Mouse (Mus musculus): Measurements from ENCODE around the gene Scube1. TPM values are rescaled to one million over a fixed set of nuclear protein-coding genes. Genes with fewer than 3 reads are reported as not detected.
A peak's percentile ranks its signal among the peaks of the same experiment; 100 is the strongest.

Scube1 gene
- polyA plus RNA-seq, 1 experiment from 2014 or later, result 11.0 TPM

DNA sequence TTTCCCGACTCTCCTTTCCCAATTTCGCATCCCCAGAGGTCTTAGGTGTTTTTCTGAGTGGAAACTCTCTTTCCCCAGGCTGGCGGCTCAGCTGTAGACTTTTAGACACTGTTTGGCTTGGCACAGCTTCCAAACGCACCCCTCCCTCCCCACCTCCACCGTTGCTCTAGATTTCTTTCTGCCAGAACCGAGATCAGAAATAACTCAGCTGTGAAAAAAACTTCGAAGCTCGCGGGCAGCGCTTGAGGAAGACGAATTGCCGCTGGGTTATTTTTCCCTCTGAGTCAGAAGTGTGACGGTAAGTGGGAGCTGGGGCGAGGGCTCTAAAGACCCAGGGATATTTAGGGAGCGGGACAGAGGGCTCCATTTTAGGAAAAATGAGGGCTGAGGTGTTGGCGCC is 21.5 kb upstream of the Scube1 start:
- 31% methylated on average over 16 of the region's 16 CpGs for WGBS
- no peak for ATAC-seq (ENCODE audit: extremely low read depth, insufficient number of reproducible peaks, low FRiP score, low TSS enrichment)

DNA sequence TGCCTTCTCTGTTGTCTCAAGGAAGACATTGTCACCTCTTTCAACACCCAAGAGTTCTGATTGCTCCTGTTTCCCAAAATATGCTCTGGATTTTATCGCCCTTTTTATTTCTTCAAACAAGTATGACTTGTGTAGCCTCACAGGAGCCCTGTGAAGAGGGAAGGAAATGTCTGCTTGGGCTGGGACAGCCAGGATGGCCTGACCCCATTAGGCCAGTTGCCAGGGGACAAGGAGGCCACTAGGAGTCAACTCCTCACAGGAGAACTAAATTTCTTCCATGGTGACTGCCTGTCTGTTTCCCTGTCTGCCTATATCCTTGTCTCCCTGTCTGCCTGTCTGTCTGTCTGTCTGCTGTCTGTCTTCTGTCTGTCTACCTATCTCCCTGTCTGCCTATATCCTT is 17.2 kb upstream of the Scube1 start:
- Histone ChIP-seq H3K4me1 (peaks cover 33% of the 10 kb centered on the region), H3K4me2 (no peak overlapping the region), H3K27me3 (replicated peaks) (peaks cover 3% of the 10 kb centered on the region; the same call in 1 of the 2 replicates), H3K4me3 (no peak overlapping the region), H3K9ac (no peak overlapping the region), H3K9me3 (no peaks in the 10 kb centered on the region), H3K36me3 (no peaks in the 10 kb centered on the region), H3K27ac (replicated peaks) (no peak overlapping the region)
- no peak for ATAC-seq (ENCODE audit: extremely low read depth, insufficient number of reproducible peaks, low FRiP score, low TSS enrichment)
- 70% methylated on average over 1 of the region's 1 CpGs for WGBS

More for the DNA sequence above, 21.5 kb upstream of the Scube1 start:
- peak overlapping the region; percentile 58 for H3K27ac ChIP-seq (replicated peaks)
- H3K27me3 ChIP-seq (replicated peaks), result peaks cover 13% of the 10 kb centered on the region
- no peak overlapping the region for H3K4me3 ChIP-seq
- no peaks in the 10 kb centered on the region for H3K36me3 ChIP-seq
- H3K9ac ChIP-seq, result no peak overlapping the region
- 0 out of 2 replicates have a peak overlapping the region, but pooled peaks have one; percentile 0 for H3K4me2 ChIP-seq
- H3K9me3 ChIP-seq, result no peaks in the 10 kb centered on the region
- peaks cover 22% of the 10 kb centered on the region for H3K4me1 ChIP-seq

DNA sequence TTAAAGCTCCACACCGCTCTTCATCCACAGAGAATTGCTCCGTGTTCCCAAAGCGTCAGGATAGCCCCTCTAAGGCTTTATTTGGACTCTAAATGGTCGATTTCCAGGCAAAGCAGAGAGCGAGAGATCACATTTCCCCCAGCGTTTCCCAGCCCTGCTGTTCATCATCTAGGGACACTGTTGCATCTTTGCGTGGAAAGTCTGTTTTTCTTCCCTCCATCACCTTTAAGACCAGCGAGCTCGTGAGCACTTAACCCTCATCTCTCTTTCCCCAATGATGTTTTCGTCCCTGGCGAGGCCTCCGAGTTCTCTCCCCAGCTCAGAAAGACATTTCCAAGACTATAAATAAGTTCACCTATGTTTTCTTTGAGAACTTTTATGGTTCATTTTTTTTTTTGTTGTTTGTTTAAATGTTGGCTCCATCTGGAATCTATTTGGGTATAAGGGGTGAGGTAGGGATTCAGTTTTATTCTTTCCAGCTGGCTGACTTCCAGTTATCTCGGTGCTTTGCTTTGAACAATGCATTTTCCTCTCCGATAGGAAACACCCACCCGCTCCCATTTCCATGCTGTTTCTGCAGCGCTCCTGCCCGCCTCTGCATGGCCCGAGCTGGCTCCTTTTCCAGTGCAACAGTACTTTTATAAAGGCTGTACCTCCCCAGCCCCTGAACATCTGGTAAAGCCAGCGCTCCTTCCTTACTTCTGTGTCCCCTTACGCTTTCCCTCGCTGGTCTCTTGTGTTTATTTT is 16.0 kb upstream of the Scube1 start:
- Histone ChIP-seq H3K9ac (peak overlapping the region; percentile 15; the same call in 1 of the 2 replicates), H3K4me1 (peaks cover 33% of the 10 kb centered on the region), H3K36me3 (no peaks in the 10 kb centered on the region), H3K27me3 (replicated peaks) (no peaks in the 10 kb centered on the region), H3K27ac (replicated peaks) (peak overlapping the region; percentile 58; the same call in 1 of the 2 replicates), H3K4me3 (no peak overlapping the region), H3K4me2 (peak overlapping the region; percentile 16; the same call in 1 of the 2 replicates), H3K9me3 (no peaks in the 10 kb centered on the region)
- 30% methylated on average over 21 of the region's 21 CpGs for whole genome bisulfite sequencing
- no peak for ATAC-seq (ENCODE audit: extremely low read depth, insufficient number of reproducible peaks, low FRiP score, low TSS enrichment)

DNA sequence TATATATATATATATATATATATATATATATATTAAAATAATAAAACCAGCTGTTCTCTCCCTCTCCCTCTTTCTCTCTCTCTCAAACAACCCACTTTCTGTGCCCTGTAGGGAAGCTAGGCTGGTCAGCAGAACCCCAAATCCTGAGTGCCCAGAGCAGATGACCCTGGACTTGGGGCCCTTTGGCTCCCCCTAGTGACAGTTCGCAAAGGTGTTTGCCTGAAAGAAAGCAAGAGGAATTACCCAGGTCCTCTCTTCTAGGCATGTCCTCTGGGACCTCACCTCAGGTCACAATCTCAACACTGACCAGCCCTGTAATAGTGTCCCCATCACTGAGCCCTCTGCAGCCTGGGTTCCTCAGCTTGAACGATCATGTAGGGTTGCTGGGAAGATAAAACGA is 2.8 kb upstream of the Scube1 start:
- no peaks in the 10 kb centered on the region for H3K36me3 ChIP-seq
- 23% methylated on average over 3 of the region's 3 CpGs for WGBS
- H3K4me2 ChIP-seq, result no peak overlapping the region
- H3K9ac ChIP-seq, result no peak overlapping the region
- peaks cover 72% of the 10 kb centered on the region for H3K27me3 ChIP-seq (replicated peaks)
- no peak for ATAC-seq (ENCODE audit: extremely low read depth, insufficient number of reproducible peaks, low FRiP score, low TSS enrichment)
- H3K27ac ChIP-seq (replicated peaks), result no peak overlapping the region
- H3K4me1 ChIP-seq, result peaks cover 28% of the 10 kb centered on the region
- no peak overlapping the region for H3K4me3 ChIP-seq
- H3K9me3 ChIP-seq, result no peaks in the 10 kb centered on the region

DNA sequence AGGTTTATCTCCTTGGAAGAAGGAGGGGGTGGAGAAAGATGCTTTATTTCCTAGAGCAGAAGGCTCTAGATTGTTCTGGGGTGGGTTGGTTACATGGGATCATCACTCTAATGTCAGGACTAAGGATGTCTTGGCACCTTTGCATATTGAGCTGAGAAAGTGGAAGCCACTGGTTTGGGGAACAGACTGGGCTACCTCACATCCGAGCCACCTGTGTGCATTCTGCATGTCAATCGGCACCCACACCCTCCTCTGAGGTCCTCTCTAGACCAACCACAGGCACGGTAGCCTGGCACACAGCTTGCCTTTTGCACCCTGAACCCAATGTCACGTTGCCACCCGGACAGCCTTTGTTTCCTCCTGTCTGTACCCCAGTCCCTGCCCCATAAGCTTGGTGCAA is 1.9 kb upstream of the Scube1 start:
- ATAC-seq (ENCODE audit: extremely low read depth, insufficient number of reproducible peaks, low FRiP score, low TSS enrichment), result no peak
- H3K4me1 ChIP-seq, result peaks cover 26% of the 10 kb centered on the region
- 0 out of 2 replicates have a peak, but pooled peaks cover under 1% of the 10 kb centered on the region for H3K36me3 ChIP-seq
- no peak overlapping the region for H3K27ac ChIP-seq (replicated peaks)
- H3K9ac ChIP-seq, result no peak overlapping the region
- H3K9me3 ChIP-seq, result no peaks in the 10 kb centered on the region
- H3K4me2 ChIP-seq, result no peak overlapping the region
- 75% methylated on average over 5 of the region's 5 CpGs for whole genome bisulfite sequencing
- peaks cover 78% of the 10 kb centered on the region for H3K27me3 ChIP-seq (replicated peaks)
- no peak overlapping the region for H3K4me3 ChIP-seq

DNA sequence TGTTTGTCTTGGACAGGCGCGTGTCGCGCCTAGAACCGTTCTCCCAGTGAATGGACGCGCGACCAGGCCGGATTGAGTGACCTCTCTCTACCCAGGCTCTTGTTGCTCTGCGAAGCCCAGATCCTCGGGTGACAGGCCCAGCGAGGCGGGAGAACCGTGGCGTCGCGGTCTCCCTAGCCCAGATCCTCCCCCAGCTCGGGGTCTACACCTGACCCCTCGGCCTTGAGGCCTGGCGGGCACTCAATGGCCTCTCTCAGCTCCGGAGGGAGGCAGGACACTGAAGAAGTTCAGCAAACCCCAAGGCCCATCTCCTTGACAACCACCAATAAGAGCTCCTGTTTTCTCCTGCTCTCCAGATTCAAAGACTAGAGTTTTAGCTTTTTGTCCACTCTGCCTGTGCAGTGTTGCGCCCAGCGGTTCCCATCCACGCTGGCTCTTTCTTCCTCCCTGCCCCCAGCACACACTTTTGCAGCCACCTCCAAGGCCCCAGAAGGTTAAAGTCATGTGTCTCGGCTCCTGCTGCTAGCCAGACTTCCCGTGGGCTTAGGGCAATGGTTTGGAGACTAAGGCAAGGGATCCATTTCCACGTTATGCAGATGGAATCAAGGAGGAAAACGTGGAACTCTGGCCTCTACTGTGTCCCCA is 857 bp upstream of the Scube1 start:
- H3K27ac ChIP-seq (replicated peaks), result no peak overlapping the region
- ATAC-seq (ENCODE audit: extremely low read depth, insufficient number of reproducible peaks, low FRiP score, low TSS enrichment), result no peak
- peaks cover 26% of the 10 kb centered on the region for H3K4me1 ChIP-seq
- peak overlapping the region; percentile 37; the same call in 1 of the 2 replicates for H3K9ac ChIP-seq
- H3K27me3 ChIP-seq (replicated peaks), result peaks cover 76% of the 10 kb centered on the region
- no peaks in the 10 kb centered on the region for H3K9me3 ChIP-seq
- H3K4me3 ChIP-seq, result 0 out of 2 replicates have a peak overlapping the region, but pooled peaks have one; percentile 75
- H3K4me2 ChIP-seq, result peak overlapping the region; percentile 97
- 0 out of 2 replicates have a peak, but pooled peaks cover 3% of the 10 kb centered on the region for H3K36me3 ChIP-seq
- WGBS, result 28% methylated on average over 28 of the region's 28 CpGs

DNA sequence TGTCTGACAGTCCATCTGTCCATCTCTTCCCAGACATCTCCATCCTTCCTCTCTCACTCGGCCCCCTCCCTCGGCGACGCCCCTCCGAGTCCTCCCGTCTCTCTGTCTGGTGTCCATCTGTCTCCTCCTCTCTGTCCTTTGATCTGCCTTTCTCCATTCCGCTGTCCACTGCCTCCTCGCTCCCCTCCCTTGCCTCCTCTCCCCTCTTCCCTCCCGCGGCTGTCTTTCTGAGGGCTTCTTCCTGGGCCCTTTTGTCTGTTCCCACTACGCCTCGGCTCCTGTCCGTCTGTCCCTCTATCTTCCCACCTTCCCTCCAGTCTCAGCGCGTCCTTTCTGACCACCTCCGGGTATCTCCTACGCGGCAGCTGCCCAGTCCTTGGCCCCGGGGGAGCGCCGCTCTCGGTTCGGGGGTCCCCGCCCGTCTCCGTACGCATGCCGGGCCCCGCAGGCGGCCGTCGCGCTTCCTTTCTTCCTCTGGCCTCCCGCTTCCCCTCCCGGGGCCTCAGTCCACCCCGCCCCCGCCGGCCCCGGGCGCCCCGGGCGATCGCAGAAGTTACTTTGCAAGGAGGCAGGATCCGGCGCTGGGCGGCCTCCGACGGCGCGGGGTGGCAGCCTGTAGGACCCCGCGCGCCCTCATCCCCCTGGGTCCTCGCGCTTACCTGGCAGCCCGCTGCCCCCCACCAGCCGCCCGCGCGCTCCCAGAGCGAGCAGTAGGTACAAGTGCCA is 498 bp downstream of the Scube1 start:
- peaks cover 76% of the 10 kb centered on the region for H3K27me3 ChIP-seq (replicated peaks)
- peaks cover 6% of the 10 kb centered on the region; the same call in 1 of the 2 replicates for H3K36me3 ChIP-seq
- H3K4me3 ChIP-seq, result peak overlapping the region; percentile 75
- WGBS, result 2% methylated on average over 61 of the region's 61 CpGs
- no peaks in the 10 kb centered on the region for H3K9me3 ChIP-seq
- peak overlapping the region; percentile 34; the same call in 1 of the 2 replicates for H3K27ac ChIP-seq (replicated peaks)
- H3K4me1 ChIP-seq, result peaks cover 26% of the 10 kb centered on the region
- peak overlapping the region; percentile 97 for H3K4me2 ChIP-seq
- peak overlapping the region; percentile 84 for H3K9ac ChIP-seq
- 0 out of 2 replicates have a peak, but pooled peaks have one; percentile 9 for ATAC-seq (ENCODE audit: extremely low read depth, insufficient number of reproducible peaks, low FRiP score, low TSS enrichment)

DNA sequence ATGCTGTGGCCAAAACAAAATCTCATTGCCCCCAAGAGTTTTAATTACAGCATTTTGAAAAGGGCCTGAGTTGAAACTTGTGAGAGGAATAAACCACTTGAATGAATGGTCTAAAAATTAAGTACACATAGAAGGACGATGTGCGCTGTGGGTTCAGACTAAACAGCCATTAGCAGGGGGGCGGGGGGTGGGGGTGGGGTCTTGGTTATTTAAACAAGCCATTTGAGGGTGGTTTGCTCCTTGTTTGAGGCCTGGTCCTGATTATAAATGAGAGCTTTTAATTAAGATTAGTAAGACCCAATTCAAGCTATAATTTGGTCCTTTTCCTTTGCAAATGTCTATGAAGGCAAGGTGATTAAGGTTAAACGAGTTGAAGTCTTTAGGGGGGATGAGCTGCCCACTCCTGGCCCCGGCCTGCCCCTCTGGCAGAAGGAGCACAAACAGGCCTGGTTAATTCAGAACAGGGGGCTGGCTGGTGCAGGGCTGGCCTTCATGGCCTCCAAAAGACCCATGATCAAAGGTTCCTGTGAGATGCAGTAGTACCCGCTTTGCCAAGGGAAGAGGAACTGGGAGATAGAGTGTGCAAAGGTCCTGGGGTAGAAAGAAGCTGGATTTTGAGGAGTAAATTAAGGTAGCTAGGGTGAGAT is 9.1 kb downstream of the Scube1 start:
- Histone ChIP-seq H3K4me1 (no peaks in the 10 kb centered on the region), H3K36me3 (peaks cover 9% of the 10 kb centered on the region), H3K27ac (replicated peaks) (no peak overlapping the region), H3K4me3 (no peak overlapping the region), H3K4me2 (no peak overlapping the region), H3K9me3 (no peaks in the 10 kb centered on the region), H3K9ac (no peak overlapping the region), H3K27me3 (replicated peaks) (peaks cover 5% of the 10 kb centered on the region; the same call in 1 of the 2 replicates)
- 69% methylated on average over 6 of the region's 6 CpGs for WGBS
- ATAC-seq (ENCODE audit: extremely low read depth, insufficient number of reproducible peaks, low FRiP score, low TSS enrichment), result no peak

DNA sequence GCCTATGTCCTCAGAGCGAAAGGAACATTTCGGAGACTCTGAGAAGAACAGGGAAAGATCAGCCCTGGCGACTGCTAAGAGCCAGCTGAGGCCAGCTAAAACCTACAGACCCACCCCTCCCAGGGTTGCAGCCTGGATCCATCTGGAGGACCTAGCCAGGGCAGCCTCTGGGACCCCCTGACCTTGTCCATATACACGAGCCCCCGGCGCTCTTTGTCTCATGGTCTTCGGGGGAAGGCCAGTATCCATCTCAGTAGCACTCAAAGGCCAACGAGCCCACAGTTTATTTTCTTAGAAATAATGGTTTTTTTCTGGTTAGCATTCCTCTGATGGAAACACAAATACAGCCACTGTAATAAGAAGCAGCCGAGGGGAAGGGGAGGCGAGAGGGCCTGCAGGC is 12.0 kb downstream of the Scube1 start:
- Histone ChIP-seq H3K4me2 (no peak overlapping the region), H3K36me3 (peaks cover 4% of the 10 kb centered on the region; the same call in 1 of the 2 replicates), H3K27ac (replicated peaks) (no peak overlapping the region), H3K4me3 (no peak overlapping the region), H3K27me3 (replicated peaks) (no peaks in the 10 kb centered on the region; the same call in 1 of the 2 replicates), H3K9me3 (no peaks in the 10 kb centered on the region), H3K9ac (no peak overlapping the region), H3K4me1 (no peaks in the 10 kb centered on the region)
- 77% methylated on average over 10 of the region's 10 CpGs for WGBS
- ATAC-seq (ENCODE audit: extremely low read depth, insufficient number of reproducible peaks, low FRiP score, low TSS enrichment), result no peak

DNA sequence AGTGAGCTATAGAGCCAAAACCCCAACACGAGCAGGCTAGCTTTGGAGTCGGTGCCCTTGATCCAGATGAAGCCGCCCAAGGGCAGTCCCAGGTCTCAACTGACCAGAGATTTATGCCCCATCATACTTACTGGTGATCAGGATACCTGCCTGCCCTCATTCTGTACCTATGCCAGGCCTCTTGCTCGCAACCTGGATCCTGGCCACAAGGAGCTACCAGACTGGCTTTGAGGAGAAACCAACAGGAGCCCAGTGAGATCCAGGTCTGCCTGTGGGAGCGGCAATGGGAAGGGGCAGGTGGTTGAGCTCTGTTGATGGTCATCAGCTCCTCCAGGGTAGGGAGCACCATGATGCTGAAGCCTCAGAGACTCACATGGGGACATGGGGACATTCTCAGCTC is 12.5 kb downstream of the Scube1 start:
- H3K9ac ChIP-seq, result no peak overlapping the region
- no peaks in the 10 kb centered on the region for H3K4me1 ChIP-seq
- H3K27ac ChIP-seq (replicated peaks), result no peak overlapping the region
- no peak for ATAC-seq (ENCODE audit: extremely low read depth, insufficient number of reproducible peaks, low FRiP score, low TSS enrichment)
- WGBS, result 90% methylated on average over 5 of the region's 5 CpGs
- H3K36me3 ChIP-seq, result no peaks in the 10 kb centered on the region; the same call in 1 of the 2 replicates
- H3K27me3 ChIP-seq (replicated peaks), result no peaks in the 10 kb centered on the region; the same call in 1 of the 2 replicates
- no peak overlapping the region for H3K4me3 ChIP-seq
- no peaks in the 10 kb centered on the region for H3K9me3 ChIP-seq
- H3K4me2 ChIP-seq, result no peak overlapping the region

Measured in heart, embryonic 13.5 days (tissue).